Mouse (Mus musculus) mammary gland, adult 2 months (tissue): ENCODE data around the gene Olfr1183. TPM values are rescaled to one million over a fixed set of nuclear protein-coding genes. Genes with fewer than 3 reads are reported as not detected.

Experiments
- polyA plus RNA-seq: library from polyadenylated mRNA; depleted of rRNA; stranded (reverse); fragments of >200 nt; gene quantifications from 2 replicates; pipeline ENCODE4 v1.2.3, GENCODE M21; 2012; ENCODE audit warnings: low replicate concordance; rRNA removed

Olfr1183 gene
- not detected in 2 replicates for polyA plus RNA-seq

GRCm38 (mm10) chr2:88454567-88454966, at the start of gene Olfr1183:
TSS of gene Olfr1183 (plus strand) at chr2:88454867.

DNA sequence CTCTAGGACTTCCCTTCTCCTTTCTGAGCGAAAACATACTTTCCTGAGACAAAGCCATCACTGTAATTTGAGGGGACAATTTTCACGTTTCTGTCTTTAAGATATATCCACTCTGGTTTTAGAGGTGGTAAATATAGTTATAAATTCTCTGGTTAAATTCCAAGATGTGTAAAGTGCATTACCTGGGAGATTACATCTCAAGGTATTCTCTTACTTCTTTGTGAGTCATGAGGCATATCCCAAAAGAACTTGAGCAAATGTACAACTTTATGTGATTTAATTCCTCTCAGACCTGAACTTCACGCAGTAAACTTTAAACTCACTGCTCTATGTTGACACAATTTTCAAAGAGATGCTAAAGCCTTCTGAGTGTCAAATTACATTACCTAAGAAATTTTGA, 48.3 kb upstream of the Olfr1183 start, which contains the start of gene Olfr1179:
Gene Olfr1179, minus strand, starts transcription at position 101 of the 400 bp plus-strand sequence.

DNA sequence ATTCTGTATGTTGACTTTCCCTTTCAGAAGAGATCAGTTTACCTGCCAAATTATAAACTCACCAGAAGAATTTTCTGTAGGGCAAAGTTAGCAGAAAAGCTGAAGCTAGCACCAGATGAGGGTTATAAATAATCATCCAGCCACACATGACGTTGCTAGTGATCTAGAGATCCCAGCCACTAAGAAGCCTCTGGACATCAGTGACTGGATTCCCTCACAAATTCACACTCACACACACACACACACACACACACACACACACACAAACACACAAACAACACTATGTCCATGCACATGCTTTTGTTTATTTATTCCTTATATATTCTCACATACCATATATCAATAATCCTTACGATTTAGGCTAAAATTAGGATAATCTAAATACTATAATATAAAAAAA, 35.6 kb upstream of the Olfr1183 start, which contains the start of gene Olfr1180:
Gene Olfr1180, minus strand, starts transcription at position 101 of the 400 bp plus-strand sequence.

GRCm38 (mm10) chr2:88426071-88426470, 28.6 kb upstream of the Olfr1183 start, which contains the start of gene Olfr1181:
TSS of gene Olfr1181 (minus strand) at chr2:88426171.

GRCm38 (mm10) chr2:88449031-88449430, 5.6 kb upstream of the Olfr1183 start, which contains the start of gene Gm13757:
TSS of gene Gm13757 (minus strand) at chr2:88449131.

DNA sequence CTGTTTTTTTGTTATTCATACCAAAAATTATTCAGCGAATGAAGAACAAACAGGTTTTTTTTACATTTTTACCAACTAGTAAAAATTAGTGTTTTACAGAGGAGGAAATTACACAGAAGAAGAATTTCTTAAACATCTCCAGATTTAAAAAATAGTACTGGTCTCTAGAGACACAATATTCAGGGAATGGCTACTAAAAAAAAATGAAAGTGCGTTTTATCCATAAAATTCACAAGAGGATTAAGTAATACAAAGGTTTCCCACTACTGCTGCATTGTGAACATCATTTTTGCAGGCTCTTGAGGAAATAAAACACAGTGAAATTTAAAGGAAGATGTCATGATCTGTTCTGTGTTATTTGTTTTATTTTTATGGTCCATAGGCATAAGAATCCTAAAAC, 28.6 kb downstream of the Olfr1183 start, which contains the start of gene Olfr1184:
Gene Olfr1184, plus strand, starts transcription at position 301 of the 400 bp plus-strand sequence.

GRCm38 (mm10) chr2:88493020-88493419, 38.4 kb downstream of the Olfr1183 start, which contains the start of gene Olfr1185-ps1:
TSS of gene Olfr1185-ps1 (plus strand) at chr2:88493320.

GRCm38 (mm10) chr2:88518251-88518650, 63.6 kb downstream of the Olfr1183 start, which contains the start of gene Olfr1186:
TSS of gene Olfr1186 (plus strand) at chr2:88518551.

Other genes starting within 250 kb of the Olfr1183 start
- not detected in 2 replicates for gene Olfr1170, start 226.5 kb upstream of the Olfr1183 start, polyA plus RNA-seq
- not detected in 2 replicates for gene Olfr1173, start 175.0 kb upstream of the Olfr1183 start, polyA plus RNA-seq
- gene Olfr1174-ps, start 139.7 kb upstream of the Olfr1183 start, polyA plus RNA-seq, result not detected in 2 replicates
- gene Olfr1175-ps, start 127.7 kb upstream of the Olfr1183 start, polyA plus RNA-seq, result not detected in 2 replicates
- not detected in 2 replicates for gene Olfr1176, start 118.1 kb upstream of the Olfr1183 start, polyA plus RNA-seq
- gene Olfr1177-ps, start 108.4 kb upstream of the Olfr1183 start, polyA plus RNA-seq, result not detected in 2 replicates
- gene Olfr1178, start 67.8 kb upstream of the Olfr1183 start, polyA plus RNA-seq, result not detected in 2 replicates
- gene Olfr1179, start 48.4 kb upstream of the Olfr1183 start, polyA plus RNA-seq, result not detected in 2 replicates
- not detected in 2 replicates for gene Olfr1180, start 35.7 kb upstream of the Olfr1183 start, polyA plus RNA-seq
- gene Olfr1181, start 28.7 kb upstream of the Olfr1183 start, polyA plus RNA-seq, result not detected in 2 replicates
- gene Gm13757, start 5.7 kb upstream of the Olfr1183 start, polyA plus RNA-seq, result not detected in 2 replicates
- gene Olfr1184, start 28.7 kb downstream of the Olfr1183 start, polyA plus RNA-seq, result not detected in 2 replicates
- not detected in 2 replicates for gene Olfr1185-ps1, start 38.5 kb downstream of the Olfr1183 start, polyA plus RNA-seq
- gene Olfr1186, start 63.7 kb downstream of the Olfr1183 start, polyA plus RNA-seq, result not detected in 2 replicates
- gene Olfr1188, start 102.1 kb downstream of the Olfr1183 start, polyA plus RNA-seq, result not detected in 2 replicates
- gene Olfr1189, start 131.6 kb downstream of the Olfr1183 start, polyA plus RNA-seq, result not detected in 2 replicates
- gene Olfr1191-ps1, start 185.7 kb downstream of the Olfr1183 start, polyA plus RNA-seq, result not detected in 2 replicates
- not detected in 2 replicates for gene Olfr1192-ps1, start 193.6 kb downstream of the Olfr1183 start, polyA plus RNA-seq
- gene Olfr1193, start 220.8 kb downstream of the Olfr1183 start, polyA plus RNA-seq, result not detected in 2 replicates
- not detected in 2 replicates for gene Olfr1195, start 234.3 kb downstream of the Olfr1183 start, polyA plus RNA-seq
- gene Olfr1196, start 249.7 kb downstream of the Olfr1183 start, polyA plus RNA-seq, result not detected in 2 replicates